Mouse (Mus musculus): ENCODE results near the gene Sprtn. TPM values are rescaled to one million over a fixed set of nuclear protein-coding genes. Genes with fewer than 3 reads are reported as not detected.
A peak's percentile ranks its signal among the peaks of the same experiment; 100 is the strongest.

Sprtn gene
- total RNA-seq, 1 experiment from 2014 or later, result 31.1 TPM

DNA sequence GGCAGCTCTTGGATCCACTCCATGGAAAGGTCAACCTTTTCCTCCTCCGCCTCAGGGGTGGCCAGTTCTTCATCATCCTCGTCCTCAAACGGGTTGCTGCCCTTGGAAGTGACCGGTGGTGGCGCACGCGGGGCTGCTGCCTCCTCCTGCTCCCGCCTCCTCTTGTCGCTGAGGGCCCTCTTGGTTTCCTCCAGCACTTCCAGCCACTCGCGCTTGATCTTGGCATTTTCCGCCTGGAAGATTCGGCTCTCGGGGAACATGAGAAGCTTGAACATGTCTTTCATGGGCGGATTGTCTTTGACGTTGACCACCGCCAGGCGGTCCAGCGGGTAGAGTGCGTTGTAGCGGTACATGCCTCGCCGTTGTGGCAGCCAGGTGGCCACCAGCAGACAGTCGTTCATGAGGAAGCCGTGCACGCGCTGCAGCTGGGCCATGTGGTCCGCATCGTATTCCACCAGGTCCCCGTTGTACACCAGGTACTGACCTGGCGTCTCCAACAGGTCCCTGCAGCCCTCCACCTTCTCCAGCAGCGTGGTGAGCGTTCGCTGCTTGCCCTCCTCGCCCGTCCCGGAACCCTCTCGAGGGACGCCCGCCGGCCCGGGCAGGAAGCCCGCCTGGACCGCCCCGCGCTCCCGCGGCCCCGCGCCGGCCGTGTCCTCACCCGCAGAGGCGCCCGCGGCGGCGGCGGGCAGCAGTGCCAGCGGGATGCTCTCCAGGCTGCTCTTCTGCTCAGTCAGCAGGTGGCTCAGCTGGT is 877 bp upstream of the Sprtn start:
- peak; percentile 44; the same call in 1 of the 2 replicates for ATAC-seq (ENCODE audit: extremely low read depth, insufficient number of reproducible peaks, low FRiP score, poor library complexity, severe bottlenecking)

DNA sequence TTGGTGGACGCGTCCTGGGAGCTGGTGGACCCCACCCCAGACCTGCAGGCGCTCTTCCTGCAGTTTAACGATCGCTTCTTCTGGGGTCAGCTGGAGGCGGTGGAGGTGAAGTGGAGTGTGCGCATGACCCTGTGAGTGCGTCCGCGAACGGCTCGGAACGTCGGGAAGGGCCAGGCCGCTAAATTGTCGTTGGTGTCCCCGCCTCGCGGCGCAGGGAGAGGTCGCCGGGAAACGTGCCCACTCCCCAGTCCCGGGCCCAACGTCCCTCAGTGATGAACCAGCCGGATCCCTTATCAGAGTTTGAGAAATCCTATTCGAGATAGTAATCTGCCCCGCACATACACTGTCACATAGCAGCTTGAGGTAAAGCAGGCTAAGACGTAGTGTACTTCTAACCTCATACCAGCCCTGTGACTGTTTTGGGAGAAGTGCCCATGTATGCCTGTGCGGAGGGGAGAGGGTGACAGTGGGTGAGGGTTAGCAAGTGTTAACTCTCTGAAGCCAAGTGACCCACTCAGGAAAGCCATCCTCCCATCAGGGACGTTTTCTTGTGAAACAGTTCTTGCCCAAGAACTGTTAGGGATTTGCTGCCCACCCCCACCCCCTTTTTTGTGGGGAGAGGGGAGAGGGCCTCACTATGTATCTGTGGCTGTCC is 692 bp downstream of the Sprtn start:
- ATAC-seq (ENCODE audit: extremely low read depth, insufficient number of reproducible peaks, low FRiP score, poor library complexity, severe bottlenecking), result no peak

GRCm38 (mm10) chr8:124903198-124903597 is 5.5 kb downstream of the Sprtn start:
- ATAC-seq (ENCODE audit: extremely low read depth, insufficient number of reproducible peaks, low FRiP score, poor library complexity, severe bottlenecking), result no peak

GRCm38 (mm10) chr8:124905482-124905881 is 7.8 kb downstream of the Sprtn start:
- ATAC-seq (ENCODE audit: extremely low read depth, insufficient number of reproducible peaks, low FRiP score, poor library complexity, severe bottlenecking), result no peak

GRCm38 (mm10) chr8:124909936-124910335 is 12.2 kb downstream of the Sprtn start:
- ATAC-seq (ENCODE audit: extremely low read depth, insufficient number of reproducible peaks, low FRiP score, poor library complexity, severe bottlenecking), result no peak

- ATAC-seq (ENCODE audit: extremely low read depth, insufficient number of reproducible peaks, low FRiP score, poor library complexity, severe bottlenecking), result no peak
These were observed 12.7 kb downstream of the Sprtn start for GRCm38 (mm10) chr8:124910349-124910748.

GRCm38 (mm10) chr8:124911938-124912872 is 14.5 kb downstream of the Sprtn start:
- peak; percentile 40 for ATAC-seq (ENCODE audit: extremely low read depth, insufficient number of reproducible peaks, low FRiP score, poor library complexity, severe bottlenecking)

GRCm38 (mm10) chr8:124914061-124914460 is 16.4 kb downstream of the Sprtn start:
- ATAC-seq (ENCODE audit: extremely low read depth, insufficient number of reproducible peaks, low FRiP score, poor library complexity, severe bottlenecking), result no peak

GRCm38 (mm10) chr8:124917741-124918484 is 20.2 kb downstream of the Sprtn start:
- ATAC-seq (ENCODE audit: extremely low read depth, insufficient number of reproducible peaks, low FRiP score, poor library complexity, severe bottlenecking), result no peak

DNA sequence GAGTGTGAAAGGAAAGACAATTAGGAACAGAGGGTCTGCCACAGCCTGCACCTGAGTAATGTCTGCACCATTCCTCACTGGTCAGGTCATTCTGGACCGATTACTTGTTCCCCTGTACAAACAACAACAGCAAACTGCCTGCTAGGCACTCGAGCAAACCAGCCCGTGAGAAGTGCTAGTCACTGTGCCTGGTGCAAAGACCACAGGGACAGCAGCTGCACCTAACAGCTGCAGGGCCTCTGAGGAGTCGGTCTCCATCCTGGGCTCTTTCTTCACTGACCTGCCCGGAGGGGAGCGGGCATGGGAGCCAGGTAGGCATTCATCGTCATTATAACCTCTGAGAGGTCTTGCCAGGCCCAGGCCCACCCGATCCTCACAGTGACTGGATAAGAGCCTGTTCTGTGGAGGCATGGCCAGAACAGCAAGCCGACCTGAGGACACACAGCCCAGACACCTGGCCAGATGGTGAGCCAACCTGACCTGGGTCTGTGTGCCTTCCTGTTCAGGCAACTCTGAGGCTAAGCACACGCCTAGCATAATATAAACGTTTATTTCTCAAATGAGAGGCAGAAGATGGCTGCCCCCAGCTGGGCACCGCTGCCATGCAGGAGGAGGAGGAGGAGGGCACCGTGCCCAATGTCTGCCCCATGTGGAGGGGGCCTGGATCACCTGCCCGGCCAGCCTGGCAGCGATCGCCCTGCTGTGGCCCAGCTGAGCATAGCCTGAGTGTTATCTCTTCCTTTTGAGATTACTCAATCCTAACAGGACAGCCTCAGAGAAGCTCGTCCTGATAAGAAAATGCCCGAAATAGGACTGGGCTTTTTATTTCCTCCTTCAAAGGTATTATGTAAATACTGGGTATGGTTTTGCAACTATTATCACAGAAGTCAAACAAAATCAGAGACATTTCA is 23.9 kb downstream of the Sprtn start:
- ATAC-seq (ENCODE audit: extremely low read depth, insufficient number of reproducible peaks, low FRiP score, poor library complexity, severe bottlenecking), result no peak

GRCm38 (mm10) chr8:124922490-124923089 is 24.9 kb downstream of the Sprtn start:
- no peak for ATAC-seq (ENCODE audit: extremely low read depth, insufficient number of reproducible peaks, low FRiP score, poor library complexity, severe bottlenecking)

DNA sequence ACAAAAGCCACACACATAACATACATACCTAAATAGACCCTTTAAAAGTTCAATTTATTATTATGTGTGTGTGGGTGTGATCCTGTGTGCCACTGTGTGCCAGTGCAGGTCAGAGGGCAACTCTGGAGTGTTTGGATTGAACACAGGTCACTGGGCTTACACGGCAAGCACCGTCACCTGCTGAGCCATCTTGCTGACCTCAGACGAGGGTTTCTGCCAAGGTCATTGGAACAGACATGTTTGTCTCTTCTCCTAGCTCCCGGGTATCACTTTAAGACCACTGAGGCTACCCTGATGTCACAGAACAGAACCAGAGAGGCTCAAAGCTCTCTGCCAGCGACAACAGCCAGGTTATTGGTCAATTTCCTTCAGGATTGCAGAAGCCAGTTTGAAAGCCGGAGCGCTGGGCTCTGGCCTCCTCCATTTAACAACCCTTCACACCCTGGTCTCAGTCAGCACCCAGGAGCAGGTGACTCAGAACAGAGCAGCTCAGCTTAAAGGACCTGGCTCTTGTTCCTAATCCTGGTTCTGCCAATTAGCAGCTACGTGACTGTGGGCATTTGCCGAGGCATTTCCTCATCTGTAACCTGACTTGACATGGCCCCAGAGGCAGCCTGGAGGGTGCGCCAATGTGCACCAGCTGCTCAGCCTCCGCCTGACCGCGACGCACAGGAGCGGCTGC is 26.4 kb downstream of the Sprtn start:
- ATAC-seq (ENCODE audit: extremely low read depth, insufficient number of reproducible peaks, low FRiP score, poor library complexity, severe bottlenecking), result peak; percentile 35; the same call in 1 of the 2 replicates

DNA sequence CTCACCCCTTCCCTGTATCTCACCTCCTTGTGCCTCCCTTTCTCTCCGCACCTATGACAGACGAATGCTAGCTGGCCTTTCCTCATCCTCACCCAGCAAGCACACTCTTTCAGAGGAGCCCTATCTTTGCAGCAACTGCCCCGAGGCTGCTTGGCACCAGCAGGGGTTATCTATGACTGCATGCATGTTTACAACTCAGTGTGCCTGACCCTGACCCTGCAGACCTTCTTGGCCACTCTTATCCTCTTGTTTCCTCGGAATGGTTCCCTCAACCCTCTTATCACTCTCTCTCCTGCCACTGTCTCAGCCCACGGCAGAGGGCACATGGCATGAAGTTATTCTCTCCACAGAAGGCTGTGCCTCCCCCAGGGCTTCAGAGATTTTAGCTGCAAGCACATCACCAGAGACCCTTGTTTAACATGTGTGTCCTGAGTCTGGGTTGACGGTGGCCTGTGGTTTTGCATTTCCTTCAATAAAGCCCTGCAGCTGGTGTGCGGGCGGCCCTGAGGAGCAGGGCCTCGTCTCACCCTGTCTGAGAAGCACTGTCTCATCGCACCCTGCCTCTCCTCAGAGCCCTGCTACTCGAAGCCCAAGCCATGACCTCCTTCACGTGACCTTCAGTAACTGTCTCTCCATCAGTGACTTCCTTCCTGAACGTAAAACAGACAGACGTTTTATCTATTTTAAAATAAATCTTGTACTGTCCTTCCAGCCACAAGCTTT is 28.0 kb downstream of the Sprtn start:
- ATAC-seq (ENCODE audit: extremely low read depth, insufficient number of reproducible peaks, low FRiP score, poor library complexity, severe bottlenecking), result no peak

DNA sequence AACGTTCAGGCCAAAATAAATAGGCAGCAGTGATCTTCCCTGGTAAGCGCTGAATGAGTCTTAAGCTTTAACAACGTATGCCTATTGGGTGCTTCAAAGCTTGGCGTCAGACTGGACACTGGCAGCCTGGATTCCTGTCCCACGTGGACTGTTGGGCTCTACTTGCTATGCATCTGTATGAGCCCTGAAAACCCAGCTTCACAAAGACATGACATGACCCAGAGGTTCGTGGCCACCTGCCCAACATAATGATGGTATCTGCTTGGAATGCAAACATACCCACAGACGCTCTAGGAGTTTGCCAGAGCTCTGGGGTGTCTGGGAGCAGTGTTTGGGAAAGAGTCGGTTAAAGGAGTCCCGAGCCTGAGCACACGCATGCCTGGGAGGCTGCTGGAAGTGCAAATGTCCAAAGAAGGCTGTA is 28.7 kb downstream of the Sprtn start:
- no peak for ATAC-seq (ENCODE audit: extremely low read depth, insufficient number of reproducible peaks, low FRiP score, poor library complexity, severe bottlenecking)

DNA sequence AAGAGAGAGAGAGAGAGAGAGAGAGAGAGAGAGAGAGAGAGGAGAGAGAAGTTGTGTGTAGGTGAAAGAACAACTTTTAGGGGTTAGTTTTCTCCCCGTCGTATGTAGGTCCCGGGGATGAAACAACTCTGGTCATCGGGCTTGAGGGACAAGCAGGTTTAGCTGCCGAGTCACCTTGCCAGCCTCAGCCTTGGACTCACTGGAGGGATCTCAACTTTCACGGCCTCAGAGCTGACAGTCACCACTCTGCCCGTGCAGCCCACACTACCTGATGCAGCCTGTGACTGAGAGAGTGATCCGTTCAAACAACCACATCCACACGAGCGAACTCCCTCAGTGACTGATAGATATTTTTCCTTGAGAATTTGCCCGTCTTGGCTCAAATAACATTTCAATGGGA is 31.3 kb downstream of the Sprtn start:
- no peak for ATAC-seq (ENCODE audit: extremely low read depth, insufficient number of reproducible peaks, low FRiP score, poor library complexity, severe bottlenecking)

DNA sequence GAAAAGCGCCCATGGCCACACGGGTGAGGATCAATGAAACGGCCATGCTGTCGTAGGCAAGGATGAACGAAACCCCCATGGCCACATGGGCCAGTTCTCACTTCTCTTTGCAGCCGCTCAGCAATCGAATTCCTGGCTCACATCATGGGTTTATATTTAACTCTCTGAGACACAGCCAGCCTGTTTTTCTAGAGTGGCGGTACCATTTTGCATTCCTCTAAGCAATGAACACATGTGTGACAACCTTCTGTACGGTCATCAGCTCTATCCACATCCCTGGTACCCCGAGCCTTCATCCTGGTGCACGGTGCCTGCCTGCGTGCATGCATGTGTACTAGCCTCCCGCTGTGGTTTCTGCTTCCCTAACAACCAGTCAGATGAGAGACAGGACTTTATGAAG is 32.4 kb downstream of the Sprtn start:
- ATAC-seq (ENCODE audit: extremely low read depth, insufficient number of reproducible peaks, low FRiP score, poor library complexity, severe bottlenecking), result no peak
